In genomic region chr10:18194737-18195141, GRCm38 (mm10) we compare ENCODE assay signal across 10 mouse cellular contexts. TPM values are rescaled to one million over a fixed set of nuclear protein-coding genes. Genes with fewer than 3 reads are reported as not detected.
DNase-seq lines count a peak whose midpoint lies in the region; ATAC-seq and TF ChIP-seq lines count a peak whose summit lies in the region.
"Had no signal": no experiment of that assay in that cellular context is flagged by ENCODE, and none has a peak within 500 bp of the region (broad histone marks: within the 10 kb centered on the region; RNA-seq: fewer than 3 reads in every experiment).

No protein-coding gene starts in this region.

- H3K4me2 ChIP-seq in intestine, embryonic 16.5 days (ENCODE audit: low read depth, low read length) = peak overlapping the region; percentile 26
- H3K4me2 ChIP-seq: heart, embryonic 13.5 days had no signal

- no peak for TF ChIP-seq CTCF in ES-Bruce4 (IDR thresholded peaks at IDR 0.05; ENCODE audit: low read depth, low read length)
- no peak for TF ChIP-seq CTCF in bone marrow, adult 2 months (IDR thresholded peaks at IDR 0.05; ENCODE audit: control insufficient read depth, insufficient read depth, low read length)

- peak; percentile 73 for TF ChIP-seq EP300 in ES-Bruce4 (IDR thresholded peaks at IDR 0.05; ENCODE audit: insufficient read depth, low read depth, low read length)

- H3K9me3 ChIP-seq in ES-Bruce4 (replicated peaks; ENCODE audit: control insufficient read depth, insufficient read depth, low read length, poor library complexity, severe bottlenecking) = peaks cover 6% of the 10 kb centered on the region
- no peaks in the 10 kb centered on the region for H3K9me3 ChIP-seq in intestine, embryonic 16.5 days (ENCODE audit: control insufficient read depth, low read length)
- H3K9me3 ChIP-seq: G1E; heart, embryonic 13.5 days had no signal

- peak; percentile 18 for DNase-seq in lung, postnatal 10 days
- DNase-seq in cerebellum, adult 9-10 months = no peak
- DNase-seq in T-cell, adult 2 months (ENCODE audit: low spot score) = no peak
- no peak for DNase-seq in layer of hippocampus, postnatal 25 days (ENCODE audit: extremely low spot score in 1 of 2, low spot score in 1 of 2)
- DNase-seq in thymus, postnatal 25 days = no peak

- no peaks in the 10 kb centered on the region for H3K36me3 ChIP-seq in ES-Bruce4 (ENCODE audit: control insufficient read depth, insufficient read depth, low read length, poor library complexity, severe bottlenecking)
- H3K36me3 ChIP-seq in intestine, embryonic 16.5 days (ENCODE audit: control insufficient read depth, insufficient read depth, low read length) = no peaks in the 10 kb centered on the region
- H3K36me3 ChIP-seq: G1E; heart, embryonic 13.5 days had no signal

- ATAC-seq in intestine, embryonic 16.5 days = peak; percentile 91

- peaks cover 8% of the 10 kb centered on the region for H3K4me1 ChIP-seq in ES-Bruce4 (ENCODE audit: control insufficient read depth, insufficient read depth, low read length)
- H3K4me1 ChIP-seq in bone marrow, adult 2 months (ENCODE audit: control insufficient read depth, insufficient read depth, low read length) = no peaks in the 10 kb centered on the region; the same call in 1 of the 2 replicates
- no peaks in the 10 kb centered on the region for H3K4me1 ChIP-seq in intestine, embryonic 16.5 days (ENCODE audit: control insufficient read depth, insufficient read depth, low read length)

- H3K27me3 ChIP-seq in ES-Bruce4 (ENCODE audit: control insufficient read depth, insufficient read depth, low read length, poor library complexity, severe bottlenecking) = no peaks in the 10 kb centered on the region
- H3K27me3 ChIP-seq in intestine, embryonic 16.5 days (replicated peaks; ENCODE audit: control insufficient read depth, insufficient read depth, low read length) = no peaks in the 10 kb centered on the region

- no peak overlapping the region for H3K4me3 ChIP-seq in ES-Bruce4 (ENCODE audit: low read depth, low read length)
- H3K4me3 ChIP-seq in bone marrow, adult 2 months (replicated peaks; ENCODE audit: control insufficient read depth, low read depth, low read length) = peak overlapping the region; percentile 40
- H3K4me3 ChIP-seq in intestine, embryonic 16.5 days (ENCODE audit: low read length) = no peak overlapping the region
- H3K4me3 ChIP-seq: heart, embryonic 13.5 days had no signal

- WGBS in bone marrow, adult 2 months = 35% methylated on average over 14 of the region's 14 CpGs
- WGBS in intestine, embryonic 16.5 days = 36% methylated on average over 14 of the region's 14 CpGs

- TF ChIP-seq POLR2A in ES-Bruce4 (IDR thresholded peaks at IDR 0.05; ENCODE audit: insufficient read depth, low read length) = no peak
- TF ChIP-seq POLR2A in bone marrow, adult 2 months (IDR thresholded peaks at IDR 0.05; ENCODE audit: borderline replicate concordance, control insufficient read depth, low read depth, low read length) = no peak

- H3K9ac ChIP-seq in ES-Bruce4 (ENCODE audit: low read depth, poor library complexity, severe bottlenecking) = no peak overlapping the region
- no peak overlapping the region for H3K9ac ChIP-seq in intestine, embryonic 16.5 days (ENCODE audit: low read depth, low read length)
- H3K9ac ChIP-seq: heart, embryonic 13.5 days had no signal

- no peak overlapping the region for H3K27ac ChIP-seq in ES-Bruce4 (ENCODE audit: insufficient read depth, low read length)
- H3K27ac ChIP-seq in bone marrow, adult 2 months (ENCODE audit: control insufficient read depth, insufficient read depth, low read depth, low read length, poor library complexity) = peak overlapping the region; percentile 72
- H3K27ac ChIP-seq in intestine, embryonic 16.5 days (ENCODE audit: low read length) = no peak overlapping the region
- H3K27ac ChIP-seq: heart, embryonic 13.5 days had no signal

RNA-seq across cellular contexts. Expression of gene Ect2l, which starts 16.0 kb away (rescaled TPM):
- 0.52 and 1.5 TPM in 2 replicates for polyA plus RNA-seq in ES-Bruce4 (2011; ENCODE audit: insufficient read depth, insufficient read length, low read depth, missing spikeins)
- not detected in 2 replicates for polyA plus RNA-seq in bone marrow, adult 2 months (2011; ENCODE audit: insufficient read depth, insufficient read length, low replicate concordance, missing spikeins)
- 0.21 TPM in 1 of 2 replicates, not detected in the other for polyA plus RNA-seq in intestine, embryonic 16.5 days (2015; fragmentation: Nextera tagmentation; extraction: Ambion mirVana)
- total RNA-seq in layer of hippocampus, postnatal 25 days (2021) = under 1 TPM; 0.25 to 0.28 TPM
- polyA plus RNA-seq: G1E; heart, embryonic 13.5 days had no signal

RNA-seq across cellular contexts. Expression of gene Ccdc28a, which starts 40.1 kb away (rescaled TPM):
- polyA plus RNA-seq in ES-Bruce4 (2011; ENCODE audit: insufficient read depth, insufficient read length, low read depth, missing spikeins) = 9.6 and 12.9 TPM in 2 replicates
- 7.6 and 11.0 TPM in 2 replicates for polyA plus RNA-seq in bone marrow, adult 2 months (2011; ENCODE audit: insufficient read depth, insufficient read length, low replicate concordance, missing spikeins)
- polyA plus RNA-seq in intestine, embryonic 16.5 days (2015; fragmentation: Nextera tagmentation; extraction: Ambion mirVana) = 28.3 and 29.6 TPM in 2 replicates
- total RNA-seq in layer of hippocampus, postnatal 25 days (2021) = 10 to 100 TPM; 30.3 to 34.5 TPM
